Mouse (Mus musculus): ENCODE data around the gene Rad54l.

Gene Rad54l

DNA sequence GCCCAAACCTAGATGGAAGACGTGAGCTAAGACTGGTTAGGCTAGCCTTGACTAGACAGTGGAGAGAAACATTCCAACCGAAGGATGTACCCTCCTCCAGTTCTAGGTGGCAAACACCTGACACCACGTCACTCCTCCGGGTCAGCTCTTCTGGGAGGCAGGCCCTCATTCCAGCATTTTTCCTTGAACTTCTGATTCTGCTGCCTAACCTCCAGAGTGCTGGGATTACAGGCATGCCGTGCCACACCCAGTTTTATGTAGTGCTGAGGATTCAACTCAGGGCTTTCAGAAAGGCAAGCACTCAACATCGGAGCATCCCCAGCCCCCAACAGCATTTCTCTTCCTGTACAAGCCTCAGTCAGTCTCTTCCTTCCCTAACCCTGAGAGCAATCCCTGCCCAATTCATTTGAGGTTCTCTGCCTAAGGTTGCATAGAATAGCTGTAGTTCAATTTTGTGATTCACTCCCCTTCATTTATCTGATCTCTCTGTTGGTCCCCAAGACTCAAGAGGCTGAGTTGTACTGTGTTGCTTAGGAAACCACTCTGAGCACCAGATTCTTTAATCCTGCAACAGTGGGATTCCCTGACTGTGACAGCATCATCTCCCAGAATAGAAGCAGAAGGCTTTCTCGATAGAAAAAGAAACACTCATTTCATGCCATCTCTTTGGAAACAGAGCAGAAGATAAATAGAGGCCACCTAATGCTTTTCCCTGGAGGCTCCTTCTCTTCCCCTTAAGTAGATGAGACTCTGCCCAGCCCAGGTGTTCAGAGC, 17.5 kb upstream of the Rad54l start:
- DNase-seq = no peak

DNA sequence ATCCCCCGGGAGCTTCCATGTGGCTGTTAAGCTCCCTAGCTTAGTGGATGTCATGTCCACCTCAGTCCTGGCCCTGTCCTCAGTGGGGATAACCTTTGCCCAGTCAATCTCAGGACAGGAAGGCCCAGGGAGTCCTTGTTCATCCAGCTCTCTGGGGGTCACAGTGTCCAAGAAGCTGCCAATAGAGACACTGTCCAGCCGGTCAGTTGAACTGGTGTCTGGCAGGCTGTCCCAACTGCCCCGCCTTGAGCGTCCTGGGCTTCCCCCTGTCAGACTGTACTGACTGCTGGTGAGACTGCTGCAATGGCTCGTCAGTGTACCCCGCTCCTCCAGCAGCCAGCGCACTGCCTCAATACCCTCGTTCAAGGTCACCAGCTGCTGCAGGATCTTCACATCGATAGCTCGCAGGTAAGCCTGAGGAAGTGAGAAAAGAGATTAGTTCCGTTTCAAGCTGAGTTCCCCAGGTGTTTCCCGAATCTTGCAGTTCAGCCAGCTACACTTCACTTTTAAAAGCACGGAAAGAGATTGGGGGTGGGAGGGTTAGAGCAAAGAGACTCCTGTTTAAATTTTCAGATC, 14.0 kb upstream of the Rad54l start:
- DNase-seq = no peak

DNA sequence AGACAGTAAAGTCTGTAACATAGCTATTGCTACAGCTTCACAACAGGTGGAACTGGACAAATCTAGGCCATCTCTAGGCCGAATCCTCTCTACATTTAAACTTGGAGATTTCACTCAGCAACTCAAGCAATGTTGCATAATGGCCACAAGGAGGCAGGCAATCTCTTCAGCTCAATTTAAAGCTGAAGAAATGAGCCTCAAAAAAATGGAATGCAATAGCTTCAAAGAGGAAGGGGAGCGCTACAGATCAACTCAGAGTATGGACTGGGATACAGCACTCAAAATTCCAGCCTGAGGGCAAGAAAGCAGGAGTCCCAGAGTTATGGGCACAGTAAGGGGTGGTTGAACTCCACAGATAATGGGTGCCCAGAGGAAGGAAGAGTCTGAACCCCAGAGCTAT, 11.5 kb upstream of the Rad54l start:
- no peak for DNase-seq

DNA sequence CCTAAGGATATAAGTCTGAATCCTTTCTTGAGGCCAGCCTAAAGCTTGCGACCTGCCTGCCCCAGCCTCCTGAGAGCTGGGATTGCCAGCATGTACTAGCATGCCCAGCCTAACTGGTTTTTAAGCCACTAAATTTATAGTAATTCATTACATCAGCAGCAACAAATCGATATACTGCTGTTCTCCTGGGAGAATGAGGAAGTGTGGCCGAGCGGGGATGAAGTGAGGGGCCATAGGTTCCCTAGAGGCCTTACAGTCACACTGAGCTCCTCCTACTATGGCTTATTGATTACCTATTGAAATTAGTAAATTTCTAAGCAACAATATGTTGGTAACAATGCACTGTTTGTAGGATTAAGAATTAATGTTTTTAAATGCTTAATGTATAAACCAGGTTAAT, 9.6 kb upstream of the Rad54l start:
- DNase-seq = no peak

DNA sequence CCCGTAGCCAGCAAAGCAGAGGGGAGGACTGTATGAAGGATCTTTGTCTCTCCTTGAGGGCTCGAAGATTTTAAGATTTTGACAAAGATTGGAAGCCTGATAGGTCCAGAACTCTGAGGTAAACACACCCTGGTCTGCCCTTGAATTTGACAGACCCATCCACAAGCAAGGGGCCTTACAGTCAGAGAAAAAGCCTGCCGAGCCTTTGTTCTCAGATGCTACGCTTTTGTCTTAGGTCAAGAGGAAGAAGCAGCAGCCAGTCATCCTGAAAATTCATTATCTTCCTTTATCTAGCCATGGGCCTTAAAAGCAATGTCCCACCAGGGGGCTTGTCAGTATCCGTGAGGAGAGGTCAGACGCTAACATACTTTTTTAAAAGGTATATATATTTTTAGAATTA, 4.5 kb upstream of the Rad54l start:
- no peak for DNase-seq

DNA sequence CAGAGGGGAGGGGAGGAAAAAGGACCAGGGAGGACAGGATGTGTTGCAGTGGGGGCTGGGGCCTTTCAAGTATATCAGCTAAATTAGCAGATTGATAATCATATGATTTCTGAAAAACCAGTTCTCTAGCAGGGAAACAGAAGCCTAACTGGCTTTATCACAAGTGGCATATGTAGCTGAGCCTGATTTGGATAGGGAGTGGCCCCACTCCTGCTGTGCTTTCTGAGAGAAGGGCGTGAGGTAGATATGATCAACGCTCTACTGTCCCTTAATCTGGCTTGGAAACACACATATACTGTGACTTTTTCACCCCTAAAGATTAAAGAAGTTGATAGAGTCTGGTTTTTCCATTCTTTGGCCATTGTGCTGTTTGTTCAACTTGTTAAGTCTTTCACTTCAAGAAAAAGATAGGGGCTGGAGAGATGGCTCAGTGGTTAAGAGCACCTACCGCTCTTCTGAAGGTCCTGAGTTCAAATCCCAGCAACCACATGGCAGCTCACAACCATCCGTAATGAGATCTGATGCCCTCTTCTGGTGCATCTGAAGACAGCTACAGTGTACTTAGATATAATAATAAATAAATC, 2.4 kb upstream of the Rad54l start:
- no peak for DNase-seq

DNA sequence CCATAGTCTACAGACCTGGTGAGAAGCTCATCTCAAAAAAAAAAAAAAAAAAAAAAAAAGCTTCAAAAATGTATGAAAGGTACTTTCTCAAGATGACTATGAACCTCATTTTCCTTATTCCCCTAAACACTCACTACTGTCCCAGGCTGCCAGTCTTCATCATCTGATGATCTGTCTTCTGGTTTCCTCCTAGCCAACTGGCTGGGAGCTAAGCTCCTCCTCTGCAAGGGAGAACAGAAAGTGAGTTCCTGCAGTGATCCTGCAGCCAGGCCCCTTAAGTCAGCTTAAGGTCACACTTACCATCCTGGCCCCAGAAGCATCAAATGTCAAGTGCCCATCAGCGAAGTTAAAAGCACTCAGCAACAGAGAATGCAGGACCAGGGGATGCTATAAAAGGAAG, 728 bp downstream of the Rad54l start:
- no peak for DNase-seq

DNA sequence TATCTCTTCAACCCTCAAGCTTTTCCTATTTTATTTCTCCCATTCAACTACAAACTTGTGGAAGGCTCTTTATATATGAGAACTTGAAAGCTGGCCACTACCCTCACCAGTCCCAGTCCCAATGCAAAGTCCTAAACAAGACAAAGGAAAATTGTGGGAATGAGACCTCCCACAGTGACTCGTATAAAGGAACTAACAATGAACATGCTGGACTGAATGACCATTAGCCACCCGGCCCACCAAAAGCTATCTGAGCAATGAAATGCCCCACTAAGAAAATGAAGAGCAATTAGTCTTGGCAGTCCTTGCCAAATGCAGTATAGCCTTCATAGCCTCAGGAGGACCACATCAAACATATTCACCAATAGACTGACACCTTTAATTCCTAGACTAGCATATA, 12.0 kb downstream of the Rad54l start:
- no peak for DNase-seq

DNA sequence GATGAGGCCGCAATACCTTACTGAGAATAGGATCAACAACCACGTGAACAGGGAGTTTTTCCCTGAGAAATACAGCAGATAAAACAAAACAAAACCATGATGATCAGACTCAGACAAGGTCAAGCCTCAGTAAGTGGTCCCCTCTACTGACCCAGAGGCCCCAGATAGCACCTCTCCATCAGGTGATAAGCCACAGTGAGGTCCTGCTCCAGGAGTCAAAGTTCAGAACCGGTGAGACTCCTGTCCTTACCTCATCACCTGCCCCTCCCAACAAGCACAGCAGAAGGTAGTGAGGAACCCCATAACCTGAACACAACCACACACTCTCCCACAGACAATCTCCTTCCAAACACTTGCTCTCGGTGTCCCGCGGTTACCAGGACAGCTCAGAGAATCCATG, 12.8 kb downstream of the Rad54l start:
- DNase-seq = no peak

DNA sequence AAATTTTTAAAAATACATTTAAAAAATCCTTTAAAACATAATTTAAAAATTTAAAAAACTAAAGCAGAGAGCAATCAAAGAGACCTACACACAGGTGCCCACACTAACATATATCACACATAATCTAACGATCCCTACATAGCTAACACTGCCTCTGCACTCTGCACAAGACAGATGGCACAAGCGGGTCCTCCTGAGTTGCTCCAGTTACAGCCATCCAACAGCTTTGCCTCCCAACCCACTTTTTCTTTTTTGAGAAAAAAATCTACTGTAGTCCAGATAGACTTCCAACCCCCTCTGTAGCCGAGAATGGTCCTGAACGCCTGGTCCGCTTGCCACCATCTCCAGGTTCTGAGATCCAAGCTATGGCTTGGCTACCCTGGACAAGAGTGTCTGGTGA, 18.2 kb downstream of the Rad54l start:
- DNase-seq = no peak

DNA sequence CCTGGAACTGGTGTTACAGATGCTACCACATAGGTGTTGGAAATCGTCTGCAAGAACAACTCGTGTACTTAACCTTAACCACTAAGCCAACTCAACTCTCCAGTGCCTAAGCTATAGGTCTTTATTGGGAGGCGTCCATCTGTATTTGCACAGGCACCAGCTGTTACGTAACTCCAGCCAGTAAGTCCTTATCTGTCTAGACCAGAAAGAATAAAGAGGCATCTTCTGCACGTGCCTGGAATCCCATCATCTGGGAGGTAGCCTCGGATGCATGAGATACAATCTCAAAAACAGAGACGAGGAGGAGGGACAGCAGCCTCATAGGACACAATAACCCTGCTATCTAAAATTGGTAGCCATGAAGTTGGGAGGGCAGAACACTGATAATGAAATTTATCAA, 22.5 kb downstream of the Rad54l start:
- no peak for DNase-seq

DNA sequence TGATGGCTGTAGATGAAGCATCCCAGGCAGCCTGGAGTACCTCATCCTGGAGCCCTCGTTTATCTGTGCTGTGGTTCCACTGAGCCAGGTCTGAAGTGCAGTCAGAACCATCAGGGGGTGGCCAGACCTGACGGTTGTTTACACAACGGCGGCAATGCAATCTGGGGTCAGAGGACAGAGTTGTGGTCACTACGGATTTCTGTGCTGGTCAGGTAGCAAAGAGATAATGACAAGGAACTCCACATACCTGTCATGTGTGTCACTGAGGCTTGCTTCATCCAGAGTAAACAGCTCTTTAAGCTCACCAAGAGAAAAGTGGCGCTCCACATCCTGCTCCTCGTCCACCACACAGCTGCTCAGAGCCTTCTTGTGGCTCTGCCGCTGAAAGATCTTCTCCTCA, 26.3 kb downstream of the Rad54l start:
- DNase-seq = no peak

DNA sequence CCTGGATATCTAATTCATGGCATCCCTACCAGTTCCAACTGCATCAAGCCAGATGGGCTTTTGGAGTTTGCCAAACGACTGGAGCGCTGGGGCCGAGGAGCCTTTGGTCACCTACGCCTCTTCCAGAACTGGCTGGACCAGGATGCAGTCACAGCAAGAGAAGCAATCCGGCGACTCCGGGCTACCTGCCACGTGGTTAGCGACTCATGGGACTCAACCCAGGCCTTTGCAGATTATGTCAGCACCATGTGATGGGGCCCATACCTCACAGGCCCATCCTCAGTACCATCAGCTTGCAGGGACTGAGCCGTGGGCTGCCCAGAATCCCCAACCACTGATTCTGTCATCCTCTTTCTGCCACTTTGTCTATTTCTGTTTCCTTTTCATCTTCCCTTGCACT, 27.2 kb downstream of the Rad54l start:
- DNase-seq = no peak

DNA sequence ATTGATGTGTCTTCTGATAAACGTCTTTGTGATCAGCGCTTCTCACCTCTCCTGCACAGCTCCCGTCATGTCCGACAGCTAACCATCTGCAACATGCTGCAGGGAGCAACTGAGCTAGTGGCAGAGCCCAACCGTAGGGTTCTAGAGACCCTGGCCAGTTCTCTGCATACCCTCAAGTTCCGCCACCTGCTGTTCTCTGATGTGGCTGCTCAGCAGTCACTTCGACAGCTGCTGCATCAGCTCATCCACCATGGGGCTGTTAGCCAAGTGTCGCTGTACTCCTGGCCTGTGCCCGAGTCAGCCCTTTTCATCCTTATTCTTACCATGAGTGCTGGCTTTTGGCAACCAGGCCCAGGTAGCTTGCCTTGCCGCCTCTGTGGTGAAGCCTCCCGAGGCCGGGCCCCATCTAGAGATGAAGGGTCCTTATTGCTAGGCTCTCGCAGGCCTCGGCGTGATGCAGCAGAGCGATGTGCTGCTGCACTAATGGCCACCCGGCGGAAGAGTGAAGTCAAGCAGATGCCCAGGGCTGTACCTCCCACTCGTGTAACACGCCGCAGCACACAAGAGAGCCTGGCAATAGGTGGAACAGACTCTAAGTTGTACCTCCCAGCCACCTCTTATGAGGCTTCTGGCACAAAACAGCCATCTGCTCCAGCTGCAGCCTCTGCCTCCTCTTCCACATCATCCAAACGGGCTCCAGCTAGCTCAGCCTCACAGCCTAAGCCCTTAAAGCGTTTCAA, 34.8 kb downstream of the Rad54l start:
- DNase-seq = no peak

DNA sequence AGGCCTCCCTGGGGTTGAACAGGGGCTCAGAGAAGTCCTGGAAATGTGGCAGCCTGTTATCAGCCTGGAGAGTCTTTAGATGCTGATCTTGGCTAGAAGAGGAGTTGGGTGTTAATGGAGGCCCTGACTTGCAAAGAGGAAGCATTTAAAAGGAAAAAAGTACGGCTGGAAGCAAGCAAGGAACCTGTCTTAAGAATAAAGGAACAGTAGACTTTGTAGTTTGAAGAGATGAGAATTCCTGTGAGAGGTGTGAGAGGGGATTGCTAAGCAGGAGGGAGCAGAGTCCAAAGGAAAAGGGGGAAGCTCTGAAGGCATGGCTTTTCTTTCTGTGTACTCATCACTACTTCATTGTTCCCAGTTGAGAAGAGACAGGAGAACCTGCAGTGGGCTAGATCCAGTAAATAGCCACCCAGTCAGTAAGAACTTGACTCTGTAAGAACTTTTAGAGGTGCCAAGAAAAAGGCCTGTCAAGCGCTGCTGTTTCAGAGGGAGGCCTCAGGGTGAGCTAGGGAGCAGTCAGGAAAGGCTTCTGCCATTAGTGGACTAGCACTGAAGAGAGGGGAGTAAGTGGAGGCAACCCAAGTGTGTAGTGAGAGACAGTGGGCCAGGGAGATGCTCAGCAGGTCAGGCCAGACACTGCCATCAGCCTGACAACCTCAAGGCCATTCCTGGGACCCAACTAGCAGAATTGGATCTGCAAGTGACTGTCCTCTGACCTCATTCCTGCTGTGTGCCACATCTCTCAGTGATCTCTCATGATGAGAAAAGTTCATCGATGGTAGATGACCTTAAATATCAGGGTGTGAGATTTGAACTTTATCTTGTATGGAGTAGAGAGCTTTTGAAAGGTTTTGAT, 46.0 kb downstream of the Rad54l start:
- peak in 1 of 2 experiments; percentile 9 for DNase-seq

DNA sequence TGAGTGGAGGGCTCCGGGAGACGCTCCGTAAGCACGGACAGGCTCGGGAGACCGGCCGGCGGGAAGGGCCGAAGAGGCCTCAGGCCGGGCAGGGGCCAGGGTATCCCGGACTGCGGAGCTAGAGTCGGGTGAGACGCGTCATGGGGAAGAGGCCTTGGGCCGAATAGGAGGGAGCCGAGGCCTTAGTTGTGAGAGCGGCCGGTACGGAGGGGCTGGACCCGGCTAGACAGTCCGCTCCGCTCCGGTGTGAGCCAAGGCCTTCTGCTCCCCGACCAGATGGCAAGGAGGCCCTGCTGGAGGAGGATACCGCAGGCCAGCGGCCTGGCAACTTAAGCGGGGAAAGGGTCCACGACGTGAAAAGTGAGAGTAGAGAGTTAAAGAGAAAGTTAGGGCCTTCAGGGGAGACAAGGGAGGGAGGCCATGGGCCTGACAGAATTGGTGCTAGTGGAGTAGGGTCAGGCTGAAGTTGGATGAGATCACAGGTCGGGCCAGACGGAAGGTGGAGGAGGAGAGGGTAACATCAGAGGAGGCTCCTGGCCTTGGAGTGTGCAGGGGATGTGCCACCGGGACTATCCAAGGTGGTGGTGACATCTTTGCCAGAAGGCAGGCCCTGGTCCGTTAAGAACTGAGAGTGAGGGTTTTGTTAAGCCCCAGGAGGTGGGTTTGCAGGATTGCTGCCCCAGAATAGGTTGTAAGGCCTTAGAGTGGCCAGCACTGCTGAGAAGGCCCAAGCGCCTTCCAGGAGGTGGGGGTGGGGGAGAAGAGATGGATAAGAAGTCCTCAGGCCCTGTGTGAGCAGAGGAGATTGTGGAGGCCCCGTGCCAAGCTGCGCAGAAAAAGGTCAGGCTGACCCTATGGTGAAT, 46.9 kb downstream of the Rad54l start:
- DNase-seq = peak; percentile 13 to 54

DNA sequence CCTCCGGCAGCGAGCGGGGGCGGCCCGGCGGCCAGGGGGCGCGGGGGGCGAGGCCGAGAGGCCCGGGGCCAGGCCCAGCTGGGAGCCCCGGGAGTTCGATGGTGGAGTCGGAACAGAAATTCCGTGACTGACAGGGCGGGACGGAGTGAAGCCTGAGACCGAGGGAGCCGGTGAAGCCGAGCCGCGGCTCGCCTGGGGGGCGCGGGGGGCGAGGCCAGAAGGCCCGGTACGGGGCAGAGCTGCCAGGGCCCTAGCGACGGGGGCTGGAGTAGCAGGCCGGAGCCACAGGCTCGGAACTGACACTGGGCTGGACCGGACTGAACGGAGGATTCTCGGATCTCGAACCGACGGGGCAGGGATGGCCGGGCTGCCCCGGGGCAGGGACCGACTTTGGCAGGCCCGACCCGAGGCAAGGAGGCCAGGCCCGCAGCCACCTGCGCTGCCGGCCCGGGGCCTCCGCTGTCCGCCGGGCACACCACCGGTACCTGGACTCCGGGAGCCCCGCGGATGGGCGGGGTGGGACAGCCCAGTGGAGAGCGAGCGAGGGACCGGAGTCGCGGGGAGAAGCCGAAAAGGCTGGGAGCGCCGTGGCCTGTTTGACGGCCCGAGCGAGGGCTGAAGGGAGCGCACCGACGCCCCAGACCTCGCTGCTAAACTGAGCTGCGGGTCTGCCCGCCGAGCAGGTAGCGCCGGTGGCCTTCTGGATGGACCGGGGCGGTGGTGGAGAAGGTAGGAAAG, 47.7 kb downstream of the Rad54l start:
- DNase-seq = peak; percentile 59 to 84

DNA sequence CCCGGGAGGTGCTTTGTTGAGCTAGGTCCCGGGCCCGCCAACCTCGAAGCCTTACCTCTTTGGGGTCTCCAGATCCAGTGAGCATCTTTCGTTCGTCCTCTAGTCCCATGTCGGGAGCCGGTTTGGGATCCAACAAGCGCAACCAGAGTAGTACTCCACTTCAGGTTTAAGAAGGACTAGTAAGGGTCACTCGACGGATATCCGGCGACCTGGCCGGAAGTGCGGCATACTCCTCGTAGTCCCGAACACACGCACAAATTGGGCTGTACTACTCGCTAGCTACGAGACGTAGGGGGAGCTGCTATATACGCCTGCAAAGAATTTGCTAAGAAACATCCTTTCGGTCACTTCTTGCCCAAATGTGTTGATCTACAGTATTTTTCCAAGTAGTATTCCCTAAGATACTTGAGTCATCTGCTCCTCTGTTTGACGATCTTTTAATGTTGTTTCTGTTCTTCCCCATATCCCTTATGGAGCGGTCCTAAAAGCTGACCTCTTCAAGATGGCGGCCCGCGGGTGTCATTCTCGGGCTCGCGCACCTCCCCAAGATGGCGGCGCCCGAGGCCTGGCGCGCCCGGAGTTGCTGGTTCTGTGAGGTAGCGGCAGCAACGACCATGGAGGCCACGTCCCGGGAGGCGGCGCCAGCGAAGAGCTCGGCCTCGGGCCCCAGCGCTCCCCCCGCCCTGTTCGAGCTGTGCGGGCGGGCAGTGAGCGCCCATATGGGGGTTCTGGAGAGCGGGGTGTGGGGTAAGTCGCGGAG, 48.4 kb downstream of the Rad54l start, which contains the start of the genes Uqcrh and Lrrc41:
Gene Uqcrh (minus strand): TSS at position 211 of the 760 bp plus-strand sequence.
Gene Lrrc41 (plus strand): TSS at position 409 of the 760 bp plus-strand sequence.
- DNase-seq = peak; percentile 95

DNA sequence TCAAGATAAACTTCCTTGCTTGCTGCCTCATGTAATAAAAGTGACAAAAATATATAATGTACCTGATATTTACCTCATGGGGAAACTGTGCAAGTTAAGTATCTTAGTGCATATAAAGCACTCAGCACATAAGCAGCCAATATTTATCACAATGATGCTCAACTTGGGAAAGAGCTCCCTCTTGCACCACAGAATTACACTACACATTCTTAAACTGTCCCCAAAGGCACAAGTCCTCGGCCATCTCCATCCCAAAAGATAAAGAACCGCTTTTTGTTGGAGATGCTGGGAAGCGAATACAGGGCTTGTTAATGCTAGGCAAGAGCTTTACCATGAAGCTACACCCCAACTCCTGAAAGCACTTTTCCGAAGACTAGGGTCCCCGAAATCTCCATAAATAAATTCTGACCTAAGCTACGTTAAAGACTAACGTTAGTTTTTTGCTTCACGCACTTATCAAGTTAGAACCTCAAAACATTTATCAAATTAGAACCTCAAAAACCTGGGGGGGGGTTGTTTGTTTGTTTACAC, 49.3 kb downstream of the Rad54l start:
- peak in 1 of 2 experiments; percentile 12 for DNase-seq

DNA sequence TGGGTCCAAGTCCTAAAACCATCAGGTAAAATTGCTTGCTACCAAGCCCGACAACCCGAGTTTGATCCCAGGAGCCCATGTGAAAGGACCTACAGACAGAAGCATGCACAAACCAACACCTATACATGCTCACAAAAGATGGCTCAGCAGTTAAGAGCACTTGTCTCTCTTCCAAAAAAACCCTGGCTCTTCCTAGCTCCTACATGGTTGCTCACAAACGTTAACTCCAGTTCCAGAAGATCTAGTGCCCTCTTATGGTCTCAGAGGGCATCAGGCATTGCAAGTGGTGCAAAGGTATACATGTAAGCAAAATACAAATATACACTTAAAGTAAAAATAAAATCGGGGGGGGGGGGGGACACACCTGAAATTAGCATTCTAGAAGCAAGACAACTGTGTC, 50.3 kb downstream of the Rad54l start:
- peak in 1 of 2 experiments; percentile 17 for DNase-seq

Measured in kidney, postnatal 36 days (tissue).